Mouse (Mus musculus): ENCODE measurements at regions not wholly inside any gene's neighbourhood (a gene's known extent, or its start where the extent isn't known, plus 50 kb on each side); places are given as distances from the start of the nearest gene placed in this dataset.

DNA sequence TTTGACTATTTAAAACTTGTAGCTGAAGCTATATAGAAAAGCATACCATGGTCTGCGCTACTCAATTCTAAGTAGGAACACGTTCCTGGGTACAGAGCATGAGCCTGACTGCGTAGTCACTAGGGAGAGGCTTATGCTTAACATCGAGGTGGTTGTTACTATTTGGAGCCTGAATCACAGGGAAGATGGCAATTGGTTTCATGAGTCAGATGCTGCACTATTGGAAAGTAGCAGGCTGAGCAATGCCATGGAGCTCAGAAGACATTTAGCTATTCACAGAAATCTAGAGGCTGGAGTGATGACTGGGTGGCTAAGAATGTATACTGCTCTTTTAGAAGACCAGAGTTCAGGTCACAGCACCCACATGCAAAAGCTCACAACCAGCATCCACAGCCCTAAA, 302.4 kb upstream of the Gcfc2 start:
- H3K27me3 ChIP-seq (ENCODE audit: control insufficient read depth, insufficient read depth, low read length, poor library complexity, severe bottlenecking) = no peaks in the 10 kb centered on the region
- no peak overlapping the region for H3K4me3 ChIP-seq (ENCODE audit: low read depth, low read length)
- TF ChIP-seq CTCF (IDR thresholded peaks at IDR 0.05; ENCODE audit: low read depth, low read length) (no peak), EP300 (IDR thresholded peaks at IDR 0.05; ENCODE audit: insufficient read depth, low read depth, low read length) (no peak), POLR2A (IDR thresholded peaks at IDR 0.05; ENCODE audit: insufficient read depth, low read length) (no peak)
- no peaks in the 10 kb centered on the region for H3K4me1 ChIP-seq (ENCODE audit: control insufficient read depth, insufficient read depth, low read length)
- no peak overlapping the region for H3K27ac ChIP-seq (ENCODE audit: insufficient read depth, low read length)
- no peak overlapping the region for H3K9ac ChIP-seq (ENCODE audit: low read depth, poor library complexity, severe bottlenecking)
- H3K36me3 ChIP-seq (ENCODE audit: control insufficient read depth, insufficient read depth, low read length, poor library complexity, severe bottlenecking) = no peaks in the 10 kb centered on the region
- H3K9me3 ChIP-seq (replicated peaks; ENCODE audit: control insufficient read depth, insufficient read depth, low read length, poor library complexity, severe bottlenecking) = no peaks in the 10 kb centered on the region

DNA sequence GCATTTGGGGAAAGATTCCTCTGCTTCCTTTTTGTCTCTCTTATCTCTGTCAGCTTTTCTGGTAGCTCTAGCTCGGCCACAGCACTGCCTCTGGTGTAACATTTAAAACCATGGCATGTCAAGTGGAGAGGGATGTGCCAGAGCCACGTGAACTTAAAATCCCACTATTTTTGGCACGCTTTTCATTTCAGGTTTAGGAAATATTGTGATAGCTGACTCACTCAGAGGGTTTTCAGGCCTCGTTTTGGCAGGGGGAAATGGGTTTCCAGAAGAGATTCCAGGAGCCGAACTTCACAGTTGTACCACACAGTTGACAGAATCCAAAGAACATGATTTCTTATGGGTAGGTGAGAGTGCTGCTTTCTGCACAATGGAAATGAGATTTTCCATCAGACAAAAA, 300.8 kb upstream of the Gcfc2 start:
- H3K4me3 ChIP-seq (ENCODE audit: low read depth, low read length) = no peak overlapping the region
- no peak overlapping the region for H3K9ac ChIP-seq (ENCODE audit: low read depth, poor library complexity, severe bottlenecking)
- no peak for TF ChIP-seq CTCF (IDR thresholded peaks at IDR 0.05; ENCODE audit: low read depth, low read length)
- no peak for TF ChIP-seq EP300 (IDR thresholded peaks at IDR 0.05; ENCODE audit: insufficient read depth, low read depth, low read length)
- no peak for TF ChIP-seq POLR2A (IDR thresholded peaks at IDR 0.05; ENCODE audit: insufficient read depth, low read length)
- H3K4me1 ChIP-seq (ENCODE audit: control insufficient read depth, insufficient read depth, low read length) = no peaks in the 10 kb centered on the region
- H3K9me3 ChIP-seq (replicated peaks; ENCODE audit: control insufficient read depth, insufficient read depth, low read length, poor library complexity, severe bottlenecking) = no peaks in the 10 kb centered on the region
- no peaks in the 10 kb centered on the region for H3K36me3 ChIP-seq (ENCODE audit: control insufficient read depth, insufficient read depth, low read length, poor library complexity, severe bottlenecking)
- H3K27ac ChIP-seq (ENCODE audit: insufficient read depth, low read length) = no peak overlapping the region
- no peaks in the 10 kb centered on the region for H3K27me3 ChIP-seq (ENCODE audit: control insufficient read depth, insufficient read depth, low read length, poor library complexity, severe bottlenecking)

DNA sequence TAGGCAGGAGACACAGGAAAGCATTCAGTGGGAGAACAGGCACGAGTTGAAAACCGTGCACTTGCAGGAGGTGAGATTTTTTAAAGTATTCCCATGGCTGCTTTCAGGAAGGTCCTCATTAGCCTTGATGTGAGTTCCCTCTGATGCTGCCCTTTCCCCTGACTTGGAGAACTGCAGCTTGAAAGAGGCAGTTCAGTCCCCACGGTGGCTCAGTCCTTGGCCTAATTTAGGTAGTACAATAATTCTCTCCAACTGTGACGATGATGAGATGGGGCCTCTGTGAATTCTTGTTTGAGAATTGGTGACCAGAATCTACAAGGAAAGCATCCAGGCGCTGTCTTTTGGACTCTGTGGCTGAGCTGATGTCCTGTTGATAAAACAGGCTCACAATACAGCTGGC, 298.5 kb upstream of the Gcfc2 start:
- H3K27me3 ChIP-seq (ENCODE audit: control insufficient read depth, insufficient read depth, low read length, poor library complexity, severe bottlenecking) = no peaks in the 10 kb centered on the region
- H3K4me3 ChIP-seq (ENCODE audit: low read depth, low read length) = no peak overlapping the region
- no peak overlapping the region for H3K9ac ChIP-seq (ENCODE audit: low read depth, poor library complexity, severe bottlenecking)
- no peaks in the 10 kb centered on the region for H3K4me1 ChIP-seq (ENCODE audit: control insufficient read depth, insufficient read depth, low read length)
- no peak overlapping the region for H3K27ac ChIP-seq (ENCODE audit: insufficient read depth, low read length)
- no peak for TF ChIP-seq CTCF (IDR thresholded peaks at IDR 0.05; ENCODE audit: low read depth, low read length)
- no peak for TF ChIP-seq EP300 (IDR thresholded peaks at IDR 0.05; ENCODE audit: insufficient read depth, low read depth, low read length)
- TF ChIP-seq POLR2A (IDR thresholded peaks at IDR 0.05; ENCODE audit: insufficient read depth, low read length) = no peak
- no peaks in the 10 kb centered on the region for H3K36me3 ChIP-seq (ENCODE audit: control insufficient read depth, insufficient read depth, low read length, poor library complexity, severe bottlenecking)
- H3K9me3 ChIP-seq (replicated peaks; ENCODE audit: control insufficient read depth, insufficient read depth, low read length, poor library complexity, severe bottlenecking) = no peaks in the 10 kb centered on the region

DNA sequence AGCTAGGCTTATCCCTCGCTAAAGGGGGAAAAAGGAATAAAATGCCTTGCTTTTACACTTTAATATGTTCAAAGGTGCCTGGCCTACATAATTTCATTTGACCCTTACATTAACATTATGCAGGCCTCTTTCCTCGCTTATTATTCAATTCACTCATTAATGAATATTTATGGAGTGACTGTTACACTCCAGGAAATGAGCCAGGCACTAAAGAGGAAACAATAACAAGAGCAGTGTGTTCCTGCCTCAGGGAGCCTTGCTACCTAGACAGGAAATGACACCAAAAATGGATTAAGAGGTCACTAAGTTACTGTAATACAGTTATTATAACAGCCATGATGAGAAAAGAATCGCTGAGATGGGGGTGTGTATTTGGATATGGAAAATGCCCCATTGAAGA, 289.9 kb upstream of the Gcfc2 start:
- no peaks in the 10 kb centered on the region for H3K4me1 ChIP-seq (ENCODE audit: control insufficient read depth, insufficient read depth, low read length)
- no peak overlapping the region for H3K4me3 ChIP-seq (ENCODE audit: low read depth, low read length)
- H3K9ac ChIP-seq (ENCODE audit: low read depth, poor library complexity, severe bottlenecking) = no peak overlapping the region
- no peaks in the 10 kb centered on the region for H3K9me3 ChIP-seq (replicated peaks; ENCODE audit: control insufficient read depth, insufficient read depth, low read length, poor library complexity, severe bottlenecking)
- H3K36me3 ChIP-seq (ENCODE audit: control insufficient read depth, insufficient read depth, low read length, poor library complexity, severe bottlenecking) = no peaks in the 10 kb centered on the region
- H3K27me3 ChIP-seq (ENCODE audit: control insufficient read depth, insufficient read depth, low read length, poor library complexity, severe bottlenecking) = no peaks in the 10 kb centered on the region
- TF ChIP-seq CTCF (IDR thresholded peaks at IDR 0.05; ENCODE audit: low read depth, low read length) = no peak
- H3K27ac ChIP-seq (ENCODE audit: insufficient read depth, low read length) = no peak overlapping the region

DNA sequence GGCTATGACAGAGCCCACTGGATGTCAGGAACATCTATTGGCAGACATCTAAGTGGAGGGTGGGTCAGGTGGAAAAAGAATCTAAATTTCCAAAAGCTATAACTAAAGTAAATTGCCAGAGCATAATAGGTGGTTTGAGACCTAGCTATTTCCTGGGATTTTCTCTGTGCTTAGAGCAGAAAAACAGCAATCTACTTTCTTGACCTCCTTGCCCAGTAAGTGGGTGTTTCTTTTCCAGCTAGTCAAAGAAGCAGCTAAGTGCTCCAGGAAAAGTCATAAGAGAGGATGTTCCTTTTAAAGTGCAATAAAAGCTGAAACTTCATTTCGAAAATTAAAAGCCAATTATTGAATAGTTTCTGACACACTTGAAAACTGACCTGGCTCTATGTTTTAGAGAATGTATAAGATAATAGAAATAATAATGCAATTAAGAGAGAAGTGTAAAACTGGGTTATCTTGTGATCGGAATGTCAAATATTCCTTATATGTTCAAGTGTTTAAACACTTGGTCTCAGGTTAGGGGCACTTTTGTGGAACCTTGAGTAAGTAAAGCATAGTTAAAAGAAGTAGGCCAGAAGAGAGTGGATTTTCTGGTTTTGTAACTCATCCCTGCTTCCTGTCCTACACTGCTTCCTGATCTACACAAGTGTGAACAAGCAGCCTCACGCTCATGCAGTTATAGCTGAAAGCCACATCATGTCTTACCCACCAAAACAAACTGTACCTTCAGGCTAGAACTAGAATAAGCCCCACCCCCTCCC, 275.7 kb upstream of the Gcfc2 start:
- Histone ChIP-seq H3K9ac (ENCODE audit: low read depth, poor library complexity, severe bottlenecking) (no peak overlapping the region), H3K4me3 (ENCODE audit: low read depth, low read length) (no peak overlapping the region), H3K9me3 (replicated peaks; ENCODE audit: control insufficient read depth, insufficient read depth, low read length, poor library complexity, severe bottlenecking) (no peaks in the 10 kb centered on the region; the same call in 1 of the 2 replicates), H3K27me3 (ENCODE audit: control insufficient read depth, insufficient read depth, low read length, poor library complexity, severe bottlenecking) (no peaks in the 10 kb centered on the region), H3K27ac (ENCODE audit: insufficient read depth, low read length) (no peak overlapping the region), H3K4me1 (ENCODE audit: control insufficient read depth, insufficient read depth, low read length) (no peaks in the 10 kb centered on the region), H3K36me3 (ENCODE audit: control insufficient read depth, insufficient read depth, low read length, poor library complexity, severe bottlenecking) (no peaks in the 10 kb centered on the region)
- TF ChIP-seq EP300 (IDR thresholded peaks at IDR 0.05; ENCODE audit: insufficient read depth, low read depth, low read length) = no peak
- no peak for TF ChIP-seq CTCF (IDR thresholded peaks at IDR 0.05; ENCODE audit: low read depth, low read length)
- no peak for TF ChIP-seq POLR2A (IDR thresholded peaks at IDR 0.05; ENCODE audit: insufficient read depth, low read length)

DNA sequence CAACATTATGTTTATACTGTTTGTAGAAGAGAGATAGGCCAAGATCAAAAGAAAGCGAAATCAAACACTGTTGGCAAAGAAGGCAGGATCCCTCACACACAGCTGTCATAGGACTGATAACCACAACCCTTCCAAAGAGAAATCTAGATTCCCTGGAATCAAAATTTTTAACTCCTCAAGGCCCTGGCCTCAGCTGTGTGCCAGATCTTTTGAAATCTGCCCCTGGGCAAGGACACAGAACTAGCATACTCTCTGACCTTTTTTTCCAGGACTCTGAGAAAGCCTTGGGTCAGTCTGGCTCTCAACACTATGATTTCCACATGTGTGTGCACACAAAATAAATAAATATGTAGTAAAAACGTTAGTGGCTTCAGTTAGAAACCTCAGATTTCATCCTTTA, 271.6 kb upstream of the Gcfc2 start:
- no peaks in the 10 kb centered on the region for H3K27me3 ChIP-seq (ENCODE audit: control insufficient read depth, insufficient read depth, low read length, poor library complexity, severe bottlenecking)
- H3K9ac ChIP-seq (ENCODE audit: low read depth, poor library complexity, severe bottlenecking) = no peak overlapping the region
- H3K36me3 ChIP-seq (ENCODE audit: control insufficient read depth, insufficient read depth, low read length, poor library complexity, severe bottlenecking) = no peaks in the 10 kb centered on the region
- no peak for TF ChIP-seq EP300 (IDR thresholded peaks at IDR 0.05; ENCODE audit: insufficient read depth, low read depth, low read length)
- TF ChIP-seq POLR2A (IDR thresholded peaks at IDR 0.05; ENCODE audit: insufficient read depth, low read length) = no peak
- TF ChIP-seq CTCF (IDR thresholded peaks at IDR 0.05; ENCODE audit: low read depth, low read length) = no peak
- H3K9me3 ChIP-seq (replicated peaks; ENCODE audit: control insufficient read depth, insufficient read depth, low read length, poor library complexity, severe bottlenecking) = no peaks in the 10 kb centered on the region
- no peak overlapping the region for H3K4me3 ChIP-seq (ENCODE audit: low read depth, low read length)
- H3K27ac ChIP-seq (ENCODE audit: insufficient read depth, low read length) = no peak overlapping the region
- H3K4me1 ChIP-seq (ENCODE audit: control insufficient read depth, insufficient read depth, low read length) = no peaks in the 10 kb centered on the region

All from ES-Bruce4 (cell line).